Mouse (Mus musculus) hindbrain, postnatal 0 days (tissue): ENCODE measurements around the gene Nsun7. TPM values are rescaled to one million over a fixed set of nuclear protein-coding genes. Genes with fewer than 3 reads are reported as not detected.

Experiments
- ATAC-seq: fragments of 200-750 bp; cut with Nextera tagmentation; 2 replicates; pipeline ENCODE4 v1.8.0; 2017; ENCODE audit warnings: mild to moderate bottlenecking, moderate TSS enrichment, moderate library complexity
- DNase-seq: peaks from one replicate; pipeline ENCODE4 v3.0.0-alpha.2; 2015; ENCODE audit warnings: low spot score
- H3K27ac ChIP-seq: fragments of 300-500 bp; sonication (generic); 2 replicates; pipeline ENCODE4 v1.5.1; 2014; ENCODE audit warnings: mild to moderate bottlenecking
- H3K27me3 ChIP-seq: fragments of 300-500 bp; sonication (generic); 2 replicates; pipeline ENCODE4 v1.6.1; 2014; ENCODE audit warnings: low read length, mixed read lengths; ENCODE audit not compliant: insufficient read depth
- H3K36me3 ChIP-seq: fragments of 300-500 bp; sonication (generic); 2 replicates; pipeline ENCODE4 v1.6.1; 2014; ENCODE audit warnings: low read length, mixed read lengths; ENCODE audit not compliant: insufficient read depth
- H3K4me1 ChIP-seq: fragments of 300-500 bp; sonication (generic); 2 replicates; pipeline ENCODE4 v1.6.1; 2014; ENCODE audit warnings: antibody characterized with exemption, low read length, mixed read lengths; ENCODE audit not compliant: insufficient read depth
- H3K4me2 ChIP-seq: fragments of 300-500 bp; sonication (generic); 2 replicates; pipeline ENCODE4 v1.6.1; 2014; ENCODE audit warnings: low read depth, mild to moderate bottlenecking, low read length, moderate library complexity, mixed read lengths
- H3K4me3 ChIP-seq: fragments of 300-500 bp; sonication (generic); 2 replicates; pipeline ENCODE4 v1.5.1; 2014; ENCODE audit warnings: low read length
- H3K9ac ChIP-seq: fragments of 300-500 bp; sonication (generic); replicated peaks from 2 replicates; pipeline ENCODE4 v1.6.1; 2014; ENCODE audit warnings: mild to moderate bottlenecking, low read length, moderate library complexity, mixed read lengths
- H3K9me3 ChIP-seq: fragments of 300-500 bp; sonication (generic); 2 replicates; pipeline ENCODE4 v1.6.1; 2016; ENCODE audit warnings: low read length, mixed read lengths
- CTCF ChIP-seq: IDR thresholded peaks from 2 replicates; pipeline ENCODE4 v1.5.1; 2016; ENCODE audit warnings: antibody characterized with exemption, control low read depth, low read depth
- WGBS: fragments of 180-500 bp; shearing (Covaris S2); extraction: QIAGEN DNeasy Blood & Tissue Kit; methylation state at CpG from one replicate; pipeline ENCODE4 v1.1.7; 2014; 5-methylcytosine and 5-hydroxymethylcytosine counted together
- polyA plus RNA-seq: library from polyadenylated mRNA; unstranded; fragments of >200 nt; fragmentation: Nextera tagmentation; extraction: Ambion mirVana; gene quantifications from 2 replicates; pipeline ENCODE4 v1.2.1, GENCODE M21; 2015
- total RNA-seq: library from RNA; depleted of rRNA; stranded (reverse); fragments of >200 nt; gene quantifications from 2 replicates; pipeline ENCODE4 v1.2.3, GENCODE M21; 2014

Nsun7 gene
- total and polyA plus RNA-seq, 2 experiments from 2014 or later: 3.0 to 3.7 TPM

DNA sequence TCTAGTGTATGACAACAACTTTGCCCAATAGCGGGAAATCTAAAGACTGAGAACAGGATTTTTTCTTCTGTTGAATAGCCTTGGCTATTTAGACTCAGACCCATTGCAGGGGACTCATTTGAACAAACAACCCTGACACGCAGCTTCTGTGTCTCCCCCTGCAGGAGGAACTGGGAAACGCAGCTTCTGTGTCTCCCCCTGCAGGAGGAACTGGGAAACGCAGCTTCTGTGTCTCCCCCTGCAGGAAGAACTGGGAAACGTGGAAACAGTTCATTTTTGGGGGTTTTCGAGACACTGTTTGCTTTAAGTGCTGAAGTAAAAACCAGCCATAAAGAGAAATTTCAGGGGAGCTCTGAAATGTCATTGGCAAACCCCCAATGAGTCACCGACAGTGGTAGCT is 66.7 kb downstream of the Nsun7 start:
- Histone ChIP-seq H3K4me1 (peaks cover 4% of the 10 kb centered on the region; the same call in 1 of the 2 replicates), H3K27ac (peak overlapping the region; percentile 51; the same call in 1 of the 2 replicates), H3K36me3 (no peaks in the 10 kb centered on the region), H3K4me3 (no peak overlapping the region), H3K4me2 (no peak overlapping the region), H3K27me3 (no peaks in the 10 kb centered on the region), H3K9me3 (no peaks in the 10 kb centered on the region), H3K9ac (no peak overlapping the region)
- ATAC-seq (no peak), DNase-seq (no peak)
- WGBS: 78% methylated on average over 7 of the region's 7 CpGs
- TF ChIP-seq CTCF: peak; percentile 93

GRCm38 (mm10) chr5:66327949-66328726 is 68.4 kb downstream of the Nsun7 start:
- Histone ChIP-seq H3K4me1 (peaks cover 4% of the 10 kb centered on the region; the same call in 1 of the 2 replicates), H3K36me3 (no peaks in the 10 kb centered on the region), H3K9me3 (no peaks in the 10 kb centered on the region), H3K27ac (peak overlapping the region; percentile 76), H3K4me3 (peak overlapping the region; percentile 19; the same call in 1 of the 2 replicates), H3K9ac (peak overlapping the region; percentile 2; the same call in 1 of the 2 replicates), H3K27me3 (no peaks in the 10 kb centered on the region), H3K4me2 (peak overlapping the region; percentile 42)
- 9% methylated on average over 19 of the region's 19 CpGs for WGBS
- DNase-seq: peak; percentile 78
- ATAC-seq: peak; percentile 90
- peak; percentile 21; the same call in 1 of the 2 replicates for TF ChIP-seq CTCF

DNA sequence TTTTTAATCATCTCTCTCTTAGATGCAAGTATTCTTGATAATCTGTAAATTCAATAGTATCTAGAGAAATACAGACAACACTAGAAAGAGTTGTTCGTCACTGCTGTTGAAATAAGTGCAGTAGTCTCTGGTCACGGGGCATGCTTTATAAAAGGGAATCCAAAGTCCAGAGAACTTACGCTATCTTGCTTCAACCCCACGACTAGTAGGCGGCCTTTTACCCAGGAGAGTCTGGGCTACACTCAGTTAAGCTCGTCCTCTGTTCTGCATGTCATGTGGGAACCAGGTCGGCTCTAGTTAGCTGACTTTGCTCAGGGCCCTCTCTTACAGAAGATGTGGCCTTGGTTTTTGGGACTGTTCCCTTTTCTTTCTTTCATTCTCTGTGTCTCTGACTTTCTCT is 69.1 kb downstream of the Nsun7 start:
- Histone ChIP-seq H3K4me2 (peak overlapping the region; percentile 42), H3K27me3 (no peaks in the 10 kb centered on the region), H3K4me3 (no peak overlapping the region), H3K36me3 (no peaks in the 10 kb centered on the region), H3K9ac (no peak overlapping the region), H3K4me1 (peaks cover 4% of the 10 kb centered on the region; the same call in 1 of the 2 replicates), H3K27ac (peak overlapping the region; percentile 76; the same call in 1 of the 2 replicates), H3K9me3 (no peaks in the 10 kb centered on the region)
- no peak for DNase-seq
- TF ChIP-seq CTCF: no peak
- WGBS: 54% methylated on average over 7 of the region's 7 CpGs
- ATAC-seq: no peak

GRCm38 (mm10) chr5:66330806-66331205 is 71.1 kb downstream of the Nsun7 start:
- DNase-seq (no peak), ATAC-seq (no peak)
- Histone ChIP-seq H3K27me3 (no peaks in the 10 kb centered on the region), H3K9me3 (no peaks in the 10 kb centered on the region), H3K4me2 (no peak overlapping the region), H3K36me3 (no peaks in the 10 kb centered on the region), H3K4me1 (no peaks in the 10 kb centered on the region), H3K4me3 (no peak overlapping the region), H3K9ac (no peak overlapping the region), H3K27ac (no peak overlapping the region)
- no peak for TF ChIP-seq CTCF
- 91% methylated on average over 6 of the region's 6 CpGs for WGBS

GRCm38 (mm10) chr5:66337025-66337968 is 77.6 kb downstream of the Nsun7 start:
- Histone ChIP-seq H3K9me3 (no peaks in the 10 kb centered on the region), H3K4me2 (peak overlapping the region; percentile 90), H3K9ac (peak overlapping the region; percentile 49), H3K4me3 (peak overlapping the region; percentile 50), H3K27ac (peak overlapping the region; percentile 61), H3K36me3 (no peaks in the 10 kb centered on the region), H3K27me3 (no peaks in the 10 kb centered on the region), H3K4me1 (peaks cover 15% of the 10 kb centered on the region; the same call in 1 of the 2 replicates)
- TF ChIP-seq CTCF: no peak
- peak; percentile 75 for ATAC-seq
- 5% methylated on average over 38 of the region's 38 CpGs for WGBS
- peak; percentile 77 for DNase-seq

DNA sequence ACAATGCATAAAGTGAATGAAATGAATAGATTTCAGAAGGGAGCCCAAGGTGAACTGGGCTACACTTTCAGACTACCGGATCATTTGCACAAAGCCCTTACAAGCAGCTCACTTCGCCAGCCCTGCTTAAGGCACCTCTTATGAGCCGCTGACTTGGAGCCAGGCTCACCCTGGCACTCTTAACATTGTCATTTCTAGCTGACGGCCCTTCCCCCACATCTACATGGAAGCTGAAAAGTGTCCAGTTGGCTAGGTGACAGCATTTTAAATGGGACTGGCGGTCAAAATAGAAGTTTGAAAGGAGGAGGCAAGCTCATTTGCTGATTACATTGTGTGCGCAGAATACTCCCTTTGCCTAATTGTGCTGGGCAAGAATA is 78.3 kb downstream of the Nsun7 start:
- H3K4me3 ChIP-seq: peak overlapping the region; percentile 50
- no peaks in the 10 kb centered on the region for H3K36me3 ChIP-seq
- ATAC-seq (peak; percentile 65), DNase-seq (peak; percentile 78)
- peak overlapping the region; percentile 61; the same call in 1 of the 2 replicates for H3K27ac ChIP-seq
- H3K4me1 ChIP-seq: peaks cover 15% of the 10 kb centered on the region; the same call in 1 of the 2 replicates
- H3K9ac ChIP-seq: peak overlapping the region; percentile 49
- no peaks in the 10 kb centered on the region for H3K9me3 ChIP-seq
- 11% methylated on average over 6 of the region's 6 CpGs for WGBS
- no peaks in the 10 kb centered on the region for H3K27me3 ChIP-seq
- TF ChIP-seq CTCF: no peak
- peak overlapping the region; percentile 90 for H3K4me2 ChIP-seq
